ENCODE assay signal across 15 mouse cellular contexts in genomic region chr1:162458711-162459110, GRCm38 (mm10).
"Had no signal": no experiment of that assay in that cellular context is flagged by ENCODE, and none has a peak within 500 bp of the region (broad histone marks: within the 10 kb centered on the region; RNA-seq: fewer than 3 reads in every experiment).

No protein-coding gene starts in this region.

- H3K27ac ChIP-seq: kidney, embryonic 15.5 days; layer of hippocampus, adult 2 months; limb, embryonic 13.5 days; liver, embryonic 14.5 days; midbrain, embryonic 12.5 days; neural tube, embryonic 13.5 days had no signal

- H3K9me3 ChIP-seq: kidney, embryonic 15.5 days; limb, embryonic 13.5 days; midbrain, embryonic 12.5 days; neural tube, embryonic 13.5 days had no signal

- H3K4me2 ChIP-seq: kidney, embryonic 15.5 days; limb, embryonic 13.5 days; midbrain, embryonic 12.5 days; neural tube, embryonic 13.5 days had no signal

- H3K36me3 ChIP-seq: kidney, embryonic 15.5 days; limb, embryonic 13.5 days; midbrain, embryonic 12.5 days; neural tube, embryonic 13.5 days had no signal

- H3K4me1 ChIP-seq: midbrain, embryonic 12.5 days had no signal

- H3K4me3 ChIP-seq: kidney, embryonic 15.5 days; layer of hippocampus, adult 2 months; limb, embryonic 13.5 days; midbrain, embryonic 12.5 days; neural tube, embryonic 13.5 days had no signal

- H3K9ac ChIP-seq: kidney, embryonic 15.5 days; limb, embryonic 13.5 days; liver, embryonic 14.5 days; midbrain, embryonic 12.5 days; neural tube, embryonic 13.5 days had no signal

- ATAC-seq: midbrain, embryonic 16.5 days had no signal

- DNase-seq: kidney, postnatal 4 days; left cerebral cortex, postnatal 4 days; lung, adult 18-20 months; retina, postnatal 1 day; right cerebral cortex, postnatal 4 days; spleen, adult 18-20 months; thymus, adult 2 months; thymus, postnatal 25 days had no signal

- H3K27me3 ChIP-seq: kidney, embryonic 15.5 days; limb, embryonic 13.5 days; midbrain, embryonic 12.5 days; neural tube, embryonic 13.5 days had no signal
